17 mouse cellular contexts compared by ENCODE assay signal in genomic region chr9:31243939-31244333, GRCm38 (mm10).
"Had no signal": no experiment of that assay in that cellular context is flagged by ENCODE, and none has a peak within 500 bp of the region (broad histone marks: within the 10 kb centered on the region; RNA-seq: fewer than 3 reads in every experiment).

No protein-coding gene starts in this region.

- H3K9me3 ChIP-seq: kidney, embryonic 15.5 days; liver, embryonic 13.5 days; megakaryocyte, embryonic 14.5 days; midbrain, embryonic 13.5 days; neural tube, embryonic 13.5 days had no signal

- H3K4me2 ChIP-seq: kidney, embryonic 15.5 days; liver, embryonic 13.5 days; midbrain, embryonic 13.5 days; neural tube, embryonic 13.5 days had no signal

- DNase-seq: kidney, adult 2 months; kidney, postnatal 10 days; kidney, postnatal 36 days; layer of hippocampus, postnatal 36 days; liver, embryonic 13.5 days; lung, adult 2 months; right cerebral cortex, postnatal 4 days; thymus, postnatal 14 days had no signal

- H3K9ac ChIP-seq: kidney, embryonic 15.5 days; liver, embryonic 13.5 days; midbrain, embryonic 13.5 days; neural tube, embryonic 13.5 days had no signal

- H3K27me3 ChIP-seq: kidney, embryonic 15.5 days; liver, embryonic 13.5 days; midbrain, embryonic 13.5 days; neural tube, embryonic 13.5 days had no signal

- ATAC-seq: intestine, postnatal 0 days; midbrain, embryonic 13.5 days; midbrain, embryonic 16.5 days had no signal

- H3K4me3 ChIP-seq: kidney, embryonic 15.5 days; left cerebral cortex, adult 2 months; liver, embryonic 13.5 days; megakaryocyte, embryonic 14.5 days; midbrain, embryonic 13.5 days; myocyte; neural tube, embryonic 13.5 days had no signal

- H3K36me3 ChIP-seq: kidney, embryonic 15.5 days; liver, embryonic 13.5 days; midbrain, embryonic 13.5 days; neural tube, embryonic 13.5 days had no signal

- H3K27ac ChIP-seq: kidney, embryonic 15.5 days; left cerebral cortex, adult 2 months; liver, embryonic 13.5 days; midbrain, embryonic 13.5 days; neural tube, embryonic 13.5 days; stomach, postnatal 0 days had no signal
